In the genomic region with DNA sequence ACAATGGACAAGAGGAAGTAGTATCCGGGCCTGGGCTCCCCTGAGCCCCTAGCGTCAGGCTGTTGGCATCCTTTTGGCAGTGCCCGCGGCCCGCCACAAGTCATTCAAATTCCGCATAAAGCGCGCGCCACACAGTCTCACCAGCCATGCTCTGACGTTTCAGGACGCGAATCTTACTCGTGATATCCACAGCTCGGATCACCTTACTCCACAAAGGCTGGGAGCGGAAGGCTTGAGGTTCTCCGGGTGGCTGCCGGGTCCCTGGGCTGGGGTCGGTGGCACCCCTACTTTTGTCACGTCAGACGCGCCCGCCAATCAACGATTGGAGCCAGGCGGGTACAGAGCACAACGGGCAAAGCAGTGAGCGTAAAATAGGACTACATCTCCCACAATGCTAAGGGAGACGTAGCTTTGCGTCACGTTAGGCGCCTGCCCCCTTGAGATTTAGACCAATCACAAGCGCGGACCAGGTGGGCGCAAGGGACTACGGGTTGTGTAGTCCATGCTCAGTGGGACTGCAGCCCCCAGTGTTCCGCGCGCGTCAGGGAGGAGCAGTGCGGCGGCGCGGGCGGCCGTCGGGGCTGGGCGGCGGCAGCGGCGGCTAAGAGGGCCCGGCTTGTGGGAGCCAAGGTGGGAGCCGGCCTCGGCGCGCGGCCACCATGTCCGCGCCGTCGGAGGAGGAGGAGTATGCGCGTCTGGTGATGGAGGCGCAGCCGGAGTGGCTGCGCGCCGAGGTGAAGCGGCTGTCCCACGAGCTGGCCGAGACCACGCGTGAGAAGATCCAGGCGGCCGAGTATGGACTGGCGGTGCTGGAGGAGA, we compare ENCODE assay signal across 7 mouse cellular contexts. TPM values are rescaled to one million over a fixed set of nuclear protein-coding genes. Genes with fewer than 3 reads are reported as not detected.
DNase-seq lines count a peak whose midpoint lies in the region; ATAC-seq lines count a peak whose summit lies in the region.

A gene (plus strand): TSS at position 574 of the 819 bp plus-strand sequence.

- H3K9ac ChIP-seq in embryonic facial prominence, embryonic 11.5 days (replicated peaks; ENCODE audit: low read length), result peak within 1 kb of the TSS; percentile 92
- peak within 1 kb of the TSS; percentile 96 for H3K9ac ChIP-seq in midbrain, embryonic 13.5 days (replicated peaks)

- H3K9me3 ChIP-seq in embryonic facial prominence, embryonic 11.5 days (replicated peaks; ENCODE audit: control insufficient read depth, low read length), result no peaks in the 10 kb centered on the region
- no peaks in the 10 kb centered on the region for H3K9me3 ChIP-seq in limb, embryonic 10.5 days (replicated peaks)
- no peaks in the 10 kb centered on the region for H3K9me3 ChIP-seq in midbrain, embryonic 13.5 days

- H3K4me3 ChIP-seq in embryonic facial prominence, embryonic 11.5 days (ENCODE audit: low read depth, low read length), result peak within 1 kb of the TSS; percentile 92
- H3K4me3 ChIP-seq in limb, embryonic 10.5 days, result peak within 1 kb of the TSS; percentile 87
- peak within 1 kb of the TSS; percentile 95 for H3K4me3 ChIP-seq in midbrain, embryonic 13.5 days (replicated peaks)

- H3K27ac ChIP-seq in embryonic facial prominence, embryonic 11.5 days (replicated peaks; ENCODE audit: low read depth, low read length), result peak within 1 kb of the TSS; percentile 49
- peak within 1 kb of the TSS; percentile 92 for H3K27ac ChIP-seq in limb, embryonic 10.5 days
- H3K27ac ChIP-seq in midbrain, embryonic 13.5 days, result peak within 1 kb of the TSS; percentile 90

- peak within 1 kb of the TSS; percentile 85 for H3K4me2 ChIP-seq in embryonic facial prominence, embryonic 11.5 days (ENCODE audit: low read depth, low read length)
- H3K4me2 ChIP-seq in midbrain, embryonic 13.5 days (replicated peaks), result peak within 1 kb of the TSS; percentile 93

- H3K36me3 ChIP-seq in embryonic facial prominence, embryonic 11.5 days (replicated peaks; ENCODE audit: control insufficient read depth, insufficient read depth, low read depth, low read length), result no peaks in the 10 kb centered on the region
- H3K36me3 ChIP-seq in limb, embryonic 10.5 days, result no peaks in the 10 kb centered on the region; the same call in 1 of the 2 replicates
- no peaks in the 10 kb centered on the region for H3K36me3 ChIP-seq in midbrain, embryonic 13.5 days

- ATAC-seq in embryonic facial prominence, embryonic 11.5 days (replicated peaks; ENCODE audit: insufficient number of reproducible peaks, low FRiP score, low TSS enrichment, low read depth), result peak; percentile 99
- peak; percentile 92 for ATAC-seq in granulocyte monocyte progenitor cell, adult 5-6 weeks (replicated peaks; ENCODE audit: poor library complexity, severe bottlenecking)
- peak; percentile 99 for ATAC-seq in midbrain, embryonic 13.5 days

- WGBS in embryonic facial prominence, embryonic 11.5 days, result under 1% methylated on average over 70 of the region's 74 CpGs
- under 1% methylated on average over 72 of the region's 74 CpGs for WGBS in limb, embryonic 10.5 days
- WGBS in midbrain, embryonic 13.5 days, result under 1% methylated on average over 73 of the region's 74 CpGs

- H3K27me3 ChIP-seq in embryonic facial prominence, embryonic 11.5 days (ENCODE audit: control insufficient read depth, insufficient read depth, low read length), result no peaks in the 10 kb centered on the region
- H3K27me3 ChIP-seq in limb, embryonic 10.5 days (ENCODE audit: low read depth, poor library complexity, severe bottlenecking), result no peaks in the 10 kb centered on the region
- H3K27me3 ChIP-seq in midbrain, embryonic 13.5 days, result 0 out of 2 replicates have a peak, but pooled peaks cover 3% of the 10 kb centered on the region

- no peaks in the 10 kb centered on the region for H3K4me1 ChIP-seq in embryonic facial prominence, embryonic 11.5 days (ENCODE audit: control insufficient read depth, insufficient read depth, low read length)
- H3K4me1 ChIP-seq in limb, embryonic 10.5 days, result peaks cover 45% of the 10 kb centered on the region
- H3K4me1 ChIP-seq in midbrain, embryonic 13.5 days (replicated peaks), result peaks cover 56% of the 10 kb centered on the region

- DNase-seq in adrenal gland, postnatal 14 days, result peak; percentile 97
- peak; percentile 98 for DNase-seq in embryonic facial prominence, embryonic 11.5 days (ENCODE audit: low spot score)
- peak; percentile 98 for DNase-seq in kidney, adult 11 months
- DNase-seq in limb, embryonic 10.5 days (ENCODE audit: low spot score), result peak; percentile 92
- peak; percentile 93 for DNase-seq in spleen, adult 12 weeks (ENCODE audit: low spot score)

RNA-seq across cellular contexts. Expression of the gene that starts here (rescaled TPM):
- 38.2 TPM in 2 replicates for total RNA-seq in adrenal gland, postnatal 14 days (2021)
- 22.9 and 26.0 TPM in 2 replicates for polyA plus RNA-seq in embryonic facial prominence, embryonic 11.5 days (2014; fragmentation: Nextera tagmentation; extraction: Ambion mirVana)
- total RNA-seq in granulocyte monocyte progenitor cell, adult 5-6 weeks (2014; fragmentation: Nextera tagmentation), result 13.8 and 13.9 TPM in 2 replicates
- total RNA-seq in granulocyte monocyte progenitor cell, adult 5-6 weeks (2017), result 20.6 and 22.8 TPM in 2 replicates
- 27.0 and 31.2 TPM in 2 replicates for polyA plus RNA-seq in limb, embryonic 10.5 days (2016; fragmentation: Nextera tagmentation; extraction: Ambion mirVana)
- 24.0 and 26.6 TPM in 2 replicates for polyA plus RNA-seq in midbrain, embryonic 13.5 days (2015; fragmentation: Nextera tagmentation; extraction: Ambion mirVana)

Comparison
In these comparisons a context has a peak if more than half of its experiments do, and no peak if none do; other contexts are left out.
1. Peak in every context shown above with its lines: DNase-seq, ATAC-seq, H3K4me3 ChIP-seq and H3K27ac ChIP-seq.